Mouse (Mus musculus): Measurements from ENCODE around the gene Anks3. TPM values are rescaled to one million over a fixed set of nuclear protein-coding genes. Genes with fewer than 3 reads are reported as not detected.

The Anks3 gene
- polyA plus RNA-seq, 1 experiment from 2014 or later, result 64.0 TPM

- no peaks in the 10 kb centered on the region for H3K36me3 ChIP-seq
- H3K4me3 ChIP-seq, result no peak overlapping the region
- H3K9ac ChIP-seq, result no peak overlapping the region
- 82% methylated on average over 4 of the region's 4 CpGs for WGBS
- H3K4me2 ChIP-seq, result no peak overlapping the region
- H3K4me1 ChIP-seq (replicated peaks), result no peaks in the 10 kb centered on the region
- no peak for ATAC-seq (ENCODE audit: low read depth)
- no peaks in the 10 kb centered on the region for H3K27me3 ChIP-seq
- H3K9me3 ChIP-seq, result no peaks in the 10 kb centered on the region
- no peak overlapping the region for H3K27ac ChIP-seq (replicated peaks)
Observed at GRCm38 (mm10) chr16:4993276-4993675, 29.3 kb upstream of the Anks3 start.

DNA sequence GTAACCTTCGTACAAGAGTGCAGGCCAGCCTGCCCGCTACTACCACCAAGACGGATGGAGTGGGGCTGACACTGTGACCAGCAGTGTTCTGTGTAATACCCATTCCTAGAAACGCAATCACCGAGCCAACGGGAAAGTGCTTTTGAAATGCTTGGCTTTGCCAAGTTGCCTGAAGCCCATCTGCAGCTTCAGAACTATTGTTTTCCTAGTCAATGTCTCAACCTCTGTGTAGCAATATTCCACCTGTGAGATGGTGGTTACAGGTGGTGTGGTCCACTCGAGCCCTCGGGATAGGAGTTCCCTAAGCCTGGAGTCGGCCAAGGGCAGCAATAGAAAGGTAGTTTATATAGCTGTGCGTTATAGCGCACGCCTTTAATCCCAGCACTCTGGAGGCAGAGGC, 20.7 kb upstream of the Anks3 start:
- no peak for ATAC-seq (ENCODE audit: low read depth)
- Histone ChIP-seq H3K27me3 (no peaks in the 10 kb centered on the region), H3K27ac (replicated peaks) (no peak overlapping the region), H3K4me2 (no peak overlapping the region), H3K9ac (no peak overlapping the region), H3K4me1 (replicated peaks) (no peaks in the 10 kb centered on the region), H3K36me3 (no peaks in the 10 kb centered on the region), H3K9me3 (no peaks in the 10 kb centered on the region), H3K4me3 (no peak overlapping the region)
- WGBS, result 91% methylated on average over 12 of the region's 12 CpGs

- WGBS, result 72% methylated on average over 4 of the region's 4 CpGs
Observed at GRCm38 (mm10) chr16:4979755-4980380, 15.9 kb upstream of the Anks3 start.

GRCm38 (mm10) chr16:4978275-4979051, 14.5 kb upstream of the Anks3 start:
- Histone ChIP-seq H3K27ac (replicated peaks) (no peak overlapping the region), H3K4me3 (no peak overlapping the region), H3K4me2 (no peak overlapping the region), H3K9me3 (no peaks in the 10 kb centered on the region), H3K27me3 (no peaks in the 10 kb centered on the region), H3K4me1 (replicated peaks) (no peaks in the 10 kb centered on the region), H3K36me3 (no peaks in the 10 kb centered on the region), H3K9ac (no peak overlapping the region)
- WGBS, result 79% methylated on average over 5 of the region's 5 CpGs
- ATAC-seq (ENCODE audit: low read depth), result no peak

More at GRCm38 (mm10) chr16:4979755-4980380, 15.9 kb upstream of the Anks3 start:
- Histone ChIP-seq H3K4me1 (replicated peaks) (no peaks in the 10 kb centered on the region), H3K27ac (replicated peaks) (no peak overlapping the region), H3K36me3 (no peaks in the 10 kb centered on the region), H3K4me2 (no peak overlapping the region), H3K9me3 (no peaks in the 10 kb centered on the region), H3K4me3 (no peak overlapping the region), H3K27me3 (no peaks in the 10 kb centered on the region), H3K9ac (no peak overlapping the region)
- ATAC-seq (ENCODE audit: low read depth), result no peak

DNA sequence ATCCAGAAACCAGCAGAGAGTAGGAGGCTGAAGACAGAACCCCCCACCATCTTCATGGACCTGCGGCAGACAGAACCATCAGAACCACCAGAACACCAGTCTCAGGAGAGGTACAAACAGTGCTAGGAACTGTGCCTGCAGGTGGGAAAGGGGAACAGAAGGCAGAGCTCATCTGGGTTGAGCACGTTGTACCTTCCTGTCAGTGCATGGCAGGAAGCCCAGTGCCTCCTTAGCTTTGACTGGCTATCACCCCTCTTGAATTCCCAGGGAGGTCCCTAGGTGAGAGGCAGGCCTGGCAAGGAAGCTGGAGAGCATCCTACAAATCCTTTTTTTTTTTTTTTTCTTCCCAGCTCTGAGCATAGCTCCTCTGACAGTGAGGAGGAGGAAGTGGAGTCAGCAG, 12.2 kb upstream of the Anks3 start:
- 79% methylated on average over 2 of the region's 2 CpGs for WGBS

GRCm38 (mm10) chr16:4974521-4974920, 10.5 kb upstream of the Anks3 start:
- Histone ChIP-seq H3K9ac (no peak overlapping the region), H3K9me3 (no peaks in the 10 kb centered on the region), H3K4me1 (replicated peaks) (no peaks in the 10 kb centered on the region), H3K27me3 (no peaks in the 10 kb centered on the region), H3K4me3 (no peak overlapping the region), H3K27ac (replicated peaks) (no peak overlapping the region), H3K36me3 (peaks cover 8% of the 10 kb centered on the region; the same call in 1 of the 2 replicates), H3K4me2 (no peak overlapping the region)
- ATAC-seq (ENCODE audit: low read depth), result no peak
- WGBS, result 77% methylated on average over 5 of the region's 5 CpGs

More for the DNA sequence above, 12.2 kb upstream of the Anks3 start:
- Histone ChIP-seq H3K9ac (no peak overlapping the region), H3K27me3 (no peaks in the 10 kb centered on the region), H3K4me3 (no peak overlapping the region), H3K36me3 (peaks cover 7% of the 10 kb centered on the region; the same call in 1 of the 2 replicates), H3K9me3 (no peaks in the 10 kb centered on the region), H3K27ac (replicated peaks) (no peak overlapping the region), H3K4me1 (replicated peaks) (no peaks in the 10 kb centered on the region), H3K4me2 (no peak overlapping the region)
- ATAC-seq (ENCODE audit: low read depth), result no peak

DNA sequence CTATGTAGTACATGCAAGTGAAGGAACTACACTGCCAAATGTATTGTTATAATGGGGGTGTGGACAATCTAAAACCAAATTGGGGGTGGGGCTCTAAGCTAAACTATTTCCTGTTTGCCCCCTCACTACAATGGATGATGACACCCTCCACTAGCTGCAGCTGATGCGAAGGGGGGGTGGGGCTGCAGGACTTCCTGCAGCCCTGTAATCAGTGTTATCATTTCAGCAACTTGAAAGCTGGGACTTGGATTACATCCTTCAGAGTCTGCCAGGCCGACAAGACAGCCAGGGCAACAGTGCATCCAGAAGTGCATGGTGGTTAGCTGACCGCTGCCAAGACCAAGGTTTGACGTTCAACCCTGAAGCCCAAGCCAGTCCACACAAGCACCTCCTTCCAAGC, 7.6 kb upstream of the Anks3 start:
- no peak overlapping the region for H3K27ac ChIP-seq (replicated peaks)
- H3K4me3 ChIP-seq, result no peak overlapping the region
- H3K4me2 ChIP-seq, result no peak overlapping the region
- no peaks in the 10 kb centered on the region for H3K27me3 ChIP-seq
- H3K9me3 ChIP-seq, result no peaks in the 10 kb centered on the region
- ATAC-seq (ENCODE audit: low read depth), result no peak
- peaks cover 14% of the 10 kb centered on the region; the same call in 1 of the 2 replicates for H3K36me3 ChIP-seq
- no peak overlapping the region for H3K9ac ChIP-seq
- WGBS, result 85% methylated on average over 4 of the region's 4 CpGs
- no peaks in the 10 kb centered on the region for H3K4me1 ChIP-seq (replicated peaks)

DNA sequence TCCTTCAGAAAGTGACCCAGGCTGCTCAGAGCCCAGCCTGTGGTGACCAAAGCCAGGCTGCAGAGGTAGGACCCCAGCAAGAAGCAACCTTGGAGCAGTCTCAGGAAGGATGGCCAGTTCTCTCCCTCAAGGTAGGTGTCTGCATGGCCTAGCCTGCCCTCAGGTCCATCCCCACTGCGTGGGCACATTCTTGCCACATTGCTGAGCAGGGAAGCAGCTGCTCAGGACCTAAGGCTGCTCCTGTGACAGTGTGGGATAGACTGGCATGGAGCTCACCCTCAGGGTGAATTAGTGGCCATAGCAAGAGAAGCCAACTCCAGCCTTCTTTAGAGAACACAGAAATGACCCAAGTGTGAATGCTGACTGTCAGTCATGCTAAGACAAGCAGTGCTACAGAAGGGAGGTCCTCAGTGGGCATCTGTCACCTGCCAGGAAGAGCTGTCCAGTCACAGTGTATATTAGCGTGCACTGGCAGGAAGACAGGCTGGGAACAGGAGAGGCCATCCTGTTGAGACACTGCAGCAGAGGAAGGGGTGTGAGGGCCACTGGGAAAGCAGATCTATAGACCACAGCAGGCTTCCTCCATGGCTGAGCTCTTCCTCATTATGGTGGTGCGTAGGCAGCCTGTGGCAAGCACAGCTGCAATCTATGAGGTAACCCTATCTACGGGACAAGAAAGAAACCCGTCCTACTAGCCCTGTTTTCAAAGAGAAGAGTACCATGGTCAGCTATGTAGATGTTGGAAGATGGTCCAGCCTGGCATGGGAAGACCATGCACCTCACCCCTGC, 5.2 kb upstream of the Anks3 start:
- H3K4me3 ChIP-seq, result no peak overlapping the region
- no peaks in the 10 kb centered on the region for H3K27me3 ChIP-seq
- H3K36me3 ChIP-seq, result peaks cover 14% of the 10 kb centered on the region; the same call in 1 of the 2 replicates
- H3K4me1 ChIP-seq (replicated peaks), result peaks cover 11% of the 10 kb centered on the region
- no peak overlapping the region for H3K4me2 ChIP-seq
- no peak overlapping the region for H3K27ac ChIP-seq (replicated peaks)
- ATAC-seq (ENCODE audit: low read depth), result no peak
- no peak overlapping the region for H3K9ac ChIP-seq
- H3K9me3 ChIP-seq, result no peaks in the 10 kb centered on the region
- WGBS, result 90% methylated on average over 5 of the region's 5 CpGs

- ATAC-seq (ENCODE audit: low read depth), result no peak
- Histone ChIP-seq H3K36me3 (peaks cover 14% of the 10 kb centered on the region; the same call in 1 of the 2 replicates), H3K4me2 (no peak overlapping the region), H3K9ac (no peak overlapping the region), H3K27me3 (no peaks in the 10 kb centered on the region), H3K9me3 (no peaks in the 10 kb centered on the region), H3K27ac (replicated peaks) (no peak overlapping the region), H3K4me1 (replicated peaks) (peaks cover 12% of the 10 kb centered on the region), H3K4me3 (no peak overlapping the region)
- WGBS, result 76% methylated on average over 3 of the region's 3 CpGs
Observed at GRCm38 (mm10) chr16:4968426-4968825, 4.4 kb upstream of the Anks3 start.

GRCm38 (mm10) chr16:4965392-4966129, 1.6 kb upstream of the Anks3 start:
- Histone ChIP-seq H3K9me3 (no peaks in the 10 kb centered on the region), H3K4me2 (peak overlapping the region; percentile 89), H3K4me3 (peak overlapping the region; percentile 66; the same call in 1 of the 2 replicates), H3K27ac (replicated peaks) (no peak overlapping the region), H3K36me3 (0 out of 2 replicates have a peak, but pooled peaks cover 6% of the 10 kb centered on the region), H3K27me3 (no peaks in the 10 kb centered on the region), H3K4me1 (replicated peaks) (peaks cover 29% of the 10 kb centered on the region), H3K9ac (no peak overlapping the region; the same call in 1 of the 2 replicates)
- no peak for ATAC-seq (ENCODE audit: low read depth)
- WGBS, result 93% methylated on average over 8 of the region's 8 CpGs

DNA sequence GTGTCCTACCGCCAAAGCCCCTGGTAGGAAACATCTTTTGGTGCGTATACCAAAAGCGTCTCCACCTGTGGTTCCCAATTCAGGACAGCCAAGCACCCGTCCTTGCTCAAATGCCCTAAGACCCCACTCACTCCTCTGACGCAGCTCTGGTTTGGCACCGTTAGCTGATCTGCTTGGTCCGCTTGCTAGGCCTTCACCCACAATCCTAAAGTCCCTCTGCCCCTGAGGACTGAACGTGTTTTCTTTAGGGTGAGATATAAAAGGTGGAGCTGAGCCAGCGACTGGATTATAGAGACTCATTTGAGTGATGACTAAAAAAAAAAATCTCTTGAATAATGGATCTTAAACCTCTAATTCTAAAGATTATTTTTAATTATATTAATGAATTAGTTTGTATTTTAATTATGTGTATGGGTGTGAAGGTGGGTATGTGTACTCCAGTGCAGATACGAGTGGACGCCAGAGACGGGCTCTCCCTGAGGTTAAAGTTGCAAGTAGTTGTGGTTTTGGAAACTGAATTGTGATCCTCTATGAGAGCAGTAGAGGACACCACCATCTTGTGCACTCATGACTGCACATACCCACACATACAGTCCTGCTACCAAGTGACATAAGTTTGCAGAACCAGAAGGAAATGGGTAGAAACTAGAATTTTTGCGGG, 856 bp upstream of the Anks3 start:
- Histone ChIP-seq H3K4me1 (replicated peaks) (peaks cover 29% of the 10 kb centered on the region), H3K36me3 (peaks cover 12% of the 10 kb centered on the region; the same call in 1 of the 2 replicates), H3K9me3 (no peaks in the 10 kb centered on the region), H3K27me3 (no peaks in the 10 kb centered on the region), H3K9ac (peak overlapping the region; percentile 83), H3K4me3 (peak overlapping the region; percentile 66), H3K27ac (replicated peaks) (peak overlapping the region; percentile 84), H3K4me2 (peak overlapping the region; percentile 89)
- 22% methylated on average over 13 of the region's 13 CpGs for WGBS
- ATAC-seq (ENCODE audit: low read depth), result peak; percentile 27
